Mouse (Mus musculus) forebrain, embryonic 11.5 days (tissue): ENCODE data around the gene Pxt1. TPM values are rescaled to one million over a fixed set of nuclear protein-coding genes. Genes with fewer than 3 reads are reported as not detected.

Experiments used
- ATAC-seq: fragments of 200-750 bp; cut with Nextera tagmentation; replicated peaks from 2 replicates; pipeline ENCODE4 v1.8.0; 2017; ENCODE audit warnings: moderate TSS enrichment; ENCODE audit not compliant: low FRiP score
- DNase-seq: peaks from one replicate; pipeline ENCODE4 v3.0.0-alpha.2; 2017; ENCODE audit warnings: low spot score
- H3K27ac ChIP-seq: fragments of 300-500 bp; sonication (generic); 2 replicates; pipeline ENCODE4 v1.5.1; 2014; ENCODE audit warnings: low read depth, low read length
- H3K27me3 ChIP-seq: fragments of 300-500 bp; sonication (generic); 2 replicates; pipeline ENCODE4 v1.6.1; 2014; ENCODE audit warnings: mild to moderate bottlenecking, low read length, mixed read lengths; ENCODE audit not compliant: control insufficient read depth, insufficient read depth
- H3K36me3 ChIP-seq: fragments of 300-500 bp; sonication (generic); 2 replicates; pipeline ENCODE4 v1.6.1; 2014; ENCODE audit warnings: mild to moderate bottlenecking, low read length, moderate library complexity, mixed read lengths; ENCODE audit not compliant: control insufficient read depth, insufficient read depth
- H3K4me1 ChIP-seq: fragments of 300-500 bp; sonication (generic); replicated peaks from 2 replicates; pipeline ENCODE4 v1.6.1; 2014; ENCODE audit warnings: low read length, mixed read lengths; ENCODE audit not compliant: control insufficient read depth, insufficient read depth
- H3K4me2 ChIP-seq: fragments of 300-500 bp; sonication (generic); 2 replicates; pipeline ENCODE4 v1.6.1; 2014; ENCODE audit warnings: low read depth, mild to moderate bottlenecking, low read length, moderate library complexity, mixed read lengths; ENCODE audit not compliant: severe bottlenecking
- H3K4me3 ChIP-seq: fragments of 300-500 bp; sonication (generic); 2 replicates; pipeline ENCODE4 v1.5.1; 2014; ENCODE audit warnings: low read depth, low read length
- H3K9ac ChIP-seq: fragments of 300-500 bp; sonication (generic); 2 replicates; pipeline ENCODE4 v1.6.1; 2014; ENCODE audit warnings: low read length
- H3K9me3 ChIP-seq: fragments of 300-500 bp; sonication (generic); 2 replicates; pipeline ENCODE4 v1.6.1; 2016; ENCODE audit warnings: low read length, mixed read lengths; ENCODE audit not compliant: control insufficient read depth
- WGBS: fragments of 180-500 bp; shearing (Covaris S2); extraction: QIAGEN DNeasy Blood & Tissue Kit; methylation state at CpG from one replicate; pipeline ENCODE4 v1.1.7; 2014; 5-methylcytosine and 5-hydroxymethylcytosine counted together
- polyA plus RNA-seq: library from polyadenylated mRNA; unstranded; fragments of >200 nt; fragmentation: Nextera tagmentation; extraction: Ambion mirVana; gene quantifications from 2 replicates; pipeline ENCODE4 v1.2.1, GENCODE M21; 2014

The Pxt1 gene
- polyA plus RNA-seq, 1 experiment from 2014 or later: 0.28 TPM

- no peak for ATAC-seq
- peak overlapping the region; percentile 97 for H3K9ac ChIP-seq
- H3K27me3 ChIP-seq: no peaks in the 10 kb centered on the region
- no peak for DNase-seq
- H3K9me3 ChIP-seq: no peaks in the 10 kb centered on the region; the same call in 1 of the 2 replicates
- H3K4me1 ChIP-seq: peaks cover 6% of the 10 kb centered on the region; the same call in 1 of the 2 replicates
- peak overlapping the region; percentile 55 for H3K4me2 ChIP-seq
- no peaks in the 10 kb centered on the region for H3K36me3 ChIP-seq
- 36% methylated on average over 9 of the region's 9 CpGs for WGBS
- H3K27ac ChIP-seq: no peak overlapping the region
- peak overlapping the region; percentile 62 for H3K4me3 ChIP-seq
Observed at GRCm38 (mm10) chr17:28953251-28953650, 9.6 kb upstream of the Pxt1 start.

GRCm38 (mm10) chr17:28951831-28952799 is 8.5 kb upstream of the Pxt1 start, which contains the start of gene Kctd20:
Gene Kctd20 (plus strand): TSS chr17:28951950.
- WGBS: under 1% methylated on average over 77 of the region's 80 CpGs

GRCm38 (mm10) chr17:28950751-28951150 is 7.1 kb upstream of the Pxt1 start:
- no peaks in the 10 kb centered on the region for H3K36me3 ChIP-seq
- H3K9me3 ChIP-seq: no peaks in the 10 kb centered on the region; the same call in 1 of the 2 replicates
- H3K4me1 ChIP-seq: peaks cover 6% of the 10 kb centered on the region; the same call in 1 of the 2 replicates
- 81% methylated on average over 4 of the region's 4 CpGs for WGBS
- H3K27me3 ChIP-seq: no peaks in the 10 kb centered on the region
- DNase-seq: no peak
- H3K4me3 ChIP-seq: no peak overlapping the region
- no peak for ATAC-seq
- H3K27ac ChIP-seq: no peak overlapping the region
- H3K4me2 ChIP-seq: no peak overlapping the region
- no peak overlapping the region for H3K9ac ChIP-seq

More at GRCm38 (mm10) chr17:28951831-28952799, 8.5 kb upstream of the Pxt1 start, which contains the start of gene Kctd20:
- peaks cover 6% of the 10 kb centered on the region; the same call in 1 of the 2 replicates for H3K4me1 ChIP-seq
- peak within 1 kb of the TSS; percentile 55 for H3K4me2 ChIP-seq
- H3K27me3 ChIP-seq: no peaks in the 10 kb centered on the region
- peak; percentile 96 for DNase-seq
- H3K4me3 ChIP-seq: peak within 1 kb of the TSS; percentile 62
- H3K36me3 ChIP-seq: no peaks in the 10 kb centered on the region
- H3K9me3 ChIP-seq: no peaks in the 10 kb centered on the region; the same call in 1 of the 2 replicates
- peak; percentile 95 for ATAC-seq
- peak within 1 kb of the TSS; percentile 97 for H3K9ac ChIP-seq
- peak within 1 kb of the TSS; percentile 95 for H3K27ac ChIP-seq

DNA sequence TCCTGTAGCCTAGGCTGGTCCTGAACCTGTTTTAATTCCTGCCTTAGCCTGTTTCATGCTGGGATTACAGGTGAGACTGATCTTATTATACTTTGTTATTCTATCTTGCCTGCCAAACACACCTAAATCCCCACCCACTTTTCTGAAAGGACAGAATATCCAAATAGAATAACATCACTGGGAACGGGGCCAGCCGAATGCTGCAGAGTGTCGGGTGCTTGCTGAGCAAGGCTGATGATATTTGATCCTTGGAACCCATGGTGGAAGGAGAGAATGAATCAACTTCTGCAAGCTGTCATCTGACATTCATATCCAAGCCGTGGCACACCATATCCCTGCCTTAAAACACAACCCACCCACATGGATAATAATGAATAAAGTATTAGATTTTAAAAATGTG is 5.0 kb upstream of the Pxt1 start:
- 82% methylated on average over 4 of the region's 4 CpGs for WGBS
- Histone ChIP-seq H3K9me3 (no peaks in the 10 kb centered on the region), H3K27ac (no peak overlapping the region), H3K36me3 (no peaks in the 10 kb centered on the region), H3K27me3 (no peaks in the 10 kb centered on the region), H3K4me1 (peaks cover 4% of the 10 kb centered on the region; the same call in 1 of the 2 replicates), H3K9ac (no peak overlapping the region), H3K4me2 (no peak overlapping the region), H3K4me3 (no peak overlapping the region)
- ATAC-seq (no peak), DNase-seq (no peak)

GRCm38 (mm10) chr17:28947011-28947939 is 3.6 kb upstream of the Pxt1 start:
- ATAC-seq (no peak), DNase-seq (no peak)
- no peak overlapping the region for H3K4me2 ChIP-seq
- 91% methylated on average over 19 of the region's 19 CpGs for WGBS
- no peaks in the 10 kb centered on the region for H3K9me3 ChIP-seq
- H3K27ac ChIP-seq: no peak overlapping the region
- no peaks in the 10 kb centered on the region; the same call in 1 of the 2 replicates for H3K4me1 ChIP-seq
- no peak overlapping the region for H3K9ac ChIP-seq
- H3K36me3 ChIP-seq: no peaks in the 10 kb centered on the region
- no peak overlapping the region for H3K4me3 ChIP-seq
- no peaks in the 10 kb centered on the region for H3K27me3 ChIP-seq

DNA sequence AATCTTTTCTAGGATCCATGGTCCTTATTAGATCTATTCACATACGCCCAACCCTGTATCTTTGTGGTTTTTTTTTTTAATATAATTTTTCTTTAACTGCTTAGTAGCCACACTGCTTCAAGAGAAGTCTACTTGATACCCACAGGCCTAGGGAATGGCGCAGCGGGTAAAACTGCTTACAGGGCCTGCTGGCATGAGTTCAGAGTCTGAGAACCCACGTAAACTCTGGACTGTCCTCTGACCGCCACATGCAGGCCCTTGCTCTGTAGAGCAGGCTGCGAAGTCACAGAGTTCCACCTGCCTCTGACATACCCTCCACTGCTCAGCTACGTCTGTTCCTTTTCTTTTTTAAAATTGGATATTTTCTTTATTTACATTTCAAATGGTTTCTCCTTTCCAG is 841 bp upstream of the Pxt1 start:
- DNase-seq: no peak
- Histone ChIP-seq H3K4me3 (no peak overlapping the region), H3K4me1 (no peaks in the 10 kb centered on the region), H3K9ac (no peak overlapping the region), H3K36me3 (no peaks in the 10 kb centered on the region), H3K9me3 (no peaks in the 10 kb centered on the region), H3K27me3 (no peaks in the 10 kb centered on the region), H3K4me2 (no peak overlapping the region), H3K27ac (no peak overlapping the region)
- 96% methylated on average over 7 of the region's 7 CpGs for WGBS
- no peak for ATAC-seq

- Histone ChIP-seq H3K4me1 (no peaks in the 10 kb centered on the region), H3K4me3 (no peak overlapping the region), H3K9ac (no peak overlapping the region), H3K27me3 (no peaks in the 10 kb centered on the region), H3K27ac (no peak overlapping the region), H3K9me3 (no peaks in the 10 kb centered on the region), H3K36me3 (no peaks in the 10 kb centered on the region), H3K4me2 (no peak overlapping the region)
- ATAC-seq: no peak
- DNase-seq: no peak
- 86% methylated on average over 10 of the region's 11 CpGs for WGBS
Observed at GRCm38 (mm10) chr17:28942101-28942500, 1.5 kb downstream of the Pxt1 start.
